Mouse (Mus musculus) common myeloid progenitor, adult 5-6 weeks (primary cell): ENCODE results near the gene Mtpn. TPM values are rescaled to one million over a fixed set of nuclear protein-coding genes. Genes with fewer than 3 reads are reported as not detected.

Source experiments
- ATAC-seq: replicated peaks from 2 replicates; pipeline ENCODE4 v1.8.0; 2016; ENCODE audit warnings: low read depth, mild to moderate bottlenecking, moderate TSS enrichment, inconsistent platforms; ENCODE audit not compliant: poor library complexity, severe bottlenecking
- total RNA-seq: library from RNA; stranded (forward); fragments of 200-1000, 187-1606 nt; gene quantifications from 2 replicates; pipeline ENCODE4 v1.2.3, GENCODE M21; 2017

Gene Mtpn
- 122 and 135 TPM in 2 replicates for total RNA-seq

- ATAC-seq = peak; percentile 93
Observed at GRCm38 (mm10) chr6:35539304-35540009, at the start of gene Mtpn. Gene Mtpn, minus strand, starts transcription at chr6:35539888.

- peak; percentile 52 for ATAC-seq
Observed at GRCm38 (mm10) chr6:35568731-35569130, 29.0 kb upstream of the Mtpn start.

DNA sequence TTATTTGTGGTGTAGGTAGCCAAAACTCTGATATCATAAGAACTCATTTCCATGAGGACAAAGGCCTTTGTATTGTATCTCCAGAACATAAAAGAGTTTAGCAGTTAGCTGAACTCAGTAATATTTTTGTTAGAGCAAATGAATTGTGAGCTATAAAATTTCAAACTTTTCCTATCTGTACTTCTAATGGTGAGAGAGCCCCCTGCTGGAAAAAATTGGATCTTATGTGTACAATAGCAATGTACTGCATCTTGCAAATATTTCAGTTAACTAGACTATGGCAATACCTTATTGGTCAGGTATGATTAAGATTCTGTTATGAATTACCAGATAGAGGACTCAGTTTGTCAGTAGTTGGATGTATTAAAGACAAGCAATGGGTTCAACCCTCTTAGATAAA lies 28.1 kb upstream of the Mtpn start:
- ATAC-seq = peak; percentile 65

- ATAC-seq = peak; percentile 62; the same call in 1 of the 2 replicates
Observed at GRCm38 (mm10) chr6:35559950-35560349, 20.3 kb upstream of the Mtpn start.

DNA sequence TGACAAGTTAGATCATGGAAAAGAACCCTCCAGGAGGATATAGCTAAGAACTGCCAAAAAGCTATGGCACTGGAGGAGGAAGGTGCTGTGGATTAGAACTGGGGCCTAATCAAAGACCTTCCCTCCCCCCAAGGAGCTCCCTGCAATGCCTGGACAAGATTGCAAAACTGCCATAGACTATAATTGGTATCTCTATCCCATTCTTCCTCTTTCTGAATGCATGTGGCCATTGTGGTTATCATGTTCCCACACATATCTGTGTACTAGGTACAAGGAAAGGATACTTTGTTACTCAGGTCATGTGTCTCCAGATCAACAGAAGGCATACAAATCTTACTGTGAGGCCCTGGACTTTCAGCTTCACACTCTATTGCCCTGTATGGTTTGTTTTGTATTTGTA lies 4.7 kb upstream of the Mtpn start:
- peak; percentile 77 for ATAC-seq

- ATAC-seq = no peak
Observed at GRCm38 (mm10) chr6:35542656-35543400, 3.1 kb upstream of the Mtpn start.

DNA sequence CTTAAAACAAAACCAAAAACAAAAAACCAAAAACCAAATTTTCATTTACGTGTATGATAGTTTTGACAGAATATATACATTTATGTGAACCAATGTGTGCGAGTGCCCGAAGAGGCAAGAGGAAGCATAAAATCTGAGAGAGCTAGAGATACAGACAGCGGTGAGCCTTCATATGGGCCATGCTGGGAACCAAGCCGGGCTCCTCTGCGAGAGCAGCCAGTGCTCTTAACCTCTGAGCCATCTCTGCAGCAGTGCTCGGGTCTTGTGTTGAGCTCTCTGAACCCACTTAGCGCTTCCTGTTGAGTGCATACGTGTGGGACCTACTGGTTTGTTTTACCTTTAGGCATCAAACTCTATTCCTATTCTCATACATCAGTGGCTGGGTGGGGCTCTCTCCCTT lies 689 bp upstream of the Mtpn start:
- no peak for ATAC-seq

DNA sequence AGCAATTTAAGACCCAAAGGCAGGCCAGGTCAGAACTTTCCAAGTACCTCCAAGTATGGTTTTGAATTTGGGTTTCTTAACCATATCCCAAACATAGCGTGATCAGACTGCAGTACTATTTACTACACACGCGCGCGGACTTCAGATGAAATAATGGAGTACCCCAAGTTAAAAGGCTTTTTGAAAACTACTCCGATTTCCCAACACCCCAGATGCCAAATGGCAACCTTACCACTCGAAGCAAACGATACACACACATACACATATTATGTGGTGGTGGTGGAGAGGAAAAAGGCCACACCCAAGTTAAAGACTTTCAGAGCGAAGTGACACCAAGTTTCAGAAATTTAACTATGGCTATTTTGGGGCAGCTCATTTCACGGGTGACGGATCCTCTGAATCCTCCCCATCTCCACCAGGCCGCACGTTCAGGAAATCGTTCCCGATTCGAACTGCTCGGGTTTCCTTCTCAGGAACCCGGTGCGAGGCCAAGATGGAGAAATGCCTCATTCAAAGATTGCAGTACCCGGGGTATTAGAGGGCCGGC lies 858 bp downstream of the Mtpn start:
- ATAC-seq = no peak

DNA sequence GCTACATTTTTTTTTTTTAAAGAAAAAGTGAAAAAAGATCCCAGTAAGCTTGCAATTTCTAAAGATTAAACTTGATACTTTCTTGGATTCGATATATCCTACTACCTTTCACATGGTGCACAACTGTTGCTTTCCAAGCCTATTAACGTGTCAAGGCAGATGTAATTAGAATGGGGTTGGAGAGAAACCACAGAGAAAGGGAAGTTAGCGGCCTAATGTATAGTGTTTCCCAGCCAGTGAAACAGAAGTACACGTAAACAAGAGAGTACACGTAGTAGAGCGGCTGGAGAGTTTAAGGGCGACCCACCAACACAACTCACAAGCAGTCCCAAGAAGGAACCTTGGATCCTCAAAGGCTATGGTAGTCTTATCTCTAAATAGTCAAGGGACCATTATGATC lies 3.7 kb downstream of the Mtpn start:
- peak; percentile 64 for ATAC-seq

- no peak for ATAC-seq
Observed at GRCm38 (mm10) chr6:35513362-35513761, 26.3 kb downstream of the Mtpn start.

- no peak for ATAC-seq
Observed at GRCm38 (mm10) chr6:35504781-35505180, 34.9 kb downstream of the Mtpn start.

DNA sequence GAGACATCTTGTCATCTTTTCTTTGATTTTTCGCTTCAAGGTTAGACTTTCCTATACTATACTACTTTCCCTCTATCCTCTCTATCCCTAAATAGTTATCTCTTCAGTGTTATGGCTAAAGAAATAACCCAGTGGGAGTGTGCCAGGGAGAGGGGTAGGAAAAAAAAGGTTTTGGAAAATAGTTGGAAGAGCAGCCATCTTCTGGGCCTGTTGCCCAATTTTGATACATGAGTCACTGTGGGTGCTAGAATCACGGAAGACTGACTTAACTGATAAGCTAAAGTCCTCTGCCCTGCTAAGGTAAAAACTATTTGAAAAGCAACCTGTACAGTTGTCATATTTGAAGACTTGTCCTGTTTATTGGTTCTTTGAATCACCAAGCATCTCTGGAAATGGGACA lies 36.8 kb downstream of the Mtpn start:
- ATAC-seq = no peak

- ATAC-seq = peak; percentile 69
Observed at GRCm38 (mm10) chr6:35499978-35500667, 39.6 kb downstream of the Mtpn start.

DNA sequence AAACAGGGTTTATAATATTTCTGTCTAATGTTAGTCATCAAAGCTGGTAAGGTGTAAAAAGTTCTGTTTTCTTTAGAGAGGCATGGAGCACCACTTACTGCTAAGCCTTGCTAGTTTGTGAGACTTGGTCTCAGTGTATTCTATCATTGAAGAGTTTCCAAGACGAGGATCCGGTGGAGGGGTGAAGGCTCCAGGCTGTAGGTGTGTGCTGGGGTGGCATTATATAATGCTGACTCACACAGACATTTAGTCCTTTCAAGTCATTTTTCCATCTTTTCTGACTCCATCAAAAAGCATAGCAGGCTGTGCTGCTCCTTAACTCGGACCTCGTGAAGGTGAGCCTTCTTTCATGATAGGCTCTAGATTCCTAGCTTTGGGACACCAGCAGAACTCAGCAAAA lies 42.3 kb downstream of the Mtpn start:
- no peak for ATAC-seq

DNA sequence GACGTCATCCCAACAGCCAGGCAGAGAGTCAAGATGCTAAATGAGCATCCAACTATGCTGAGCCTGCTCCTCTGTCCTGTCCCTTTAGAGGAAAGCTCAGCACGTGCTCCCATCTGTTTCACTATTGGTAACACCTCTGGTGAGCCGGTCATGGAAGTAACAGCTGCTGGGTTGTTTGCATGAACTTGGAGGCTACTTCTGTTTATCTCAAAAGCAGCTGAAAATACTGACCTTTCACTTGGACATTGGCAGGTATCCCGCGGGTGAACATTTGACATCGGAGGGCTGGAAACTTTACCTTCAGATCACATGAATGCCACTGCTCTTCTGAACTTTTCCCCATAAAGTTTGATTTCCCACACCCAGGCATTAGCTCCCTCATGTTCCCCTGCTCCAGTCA lies 45.8 kb downstream of the Mtpn start:
- ATAC-seq = no peak

DNA sequence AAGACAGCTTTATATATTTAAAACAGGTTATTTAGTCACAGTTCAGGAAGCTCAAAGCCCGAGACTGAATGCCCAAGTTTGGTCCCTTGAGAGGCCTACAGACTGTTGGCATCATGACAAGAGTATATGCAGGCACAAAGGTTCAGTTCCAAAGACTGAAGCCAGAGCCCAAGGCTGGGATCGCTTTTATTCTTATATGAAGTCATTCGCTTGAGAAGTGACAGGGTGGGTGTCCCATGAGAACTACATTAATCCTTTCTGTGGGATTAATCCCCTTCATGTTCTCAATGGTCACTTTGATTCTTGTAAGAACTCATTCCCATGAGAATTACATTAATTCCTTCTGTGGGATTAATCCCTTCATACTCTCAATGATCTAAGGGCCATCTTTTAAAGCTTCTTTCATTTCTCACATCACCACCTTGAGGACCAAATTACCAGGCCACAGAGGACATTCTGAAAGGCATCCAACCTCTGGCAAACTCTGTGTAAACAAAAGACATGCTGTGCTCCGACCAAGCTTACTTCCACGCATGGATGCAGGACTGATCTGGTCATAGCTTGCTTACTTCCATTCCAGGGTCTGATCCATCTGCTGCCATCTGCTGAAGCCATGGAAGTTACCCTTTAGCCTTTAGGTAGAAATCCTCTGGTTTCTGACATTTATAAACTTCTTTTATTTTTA lies 59.9 kb downstream of the Mtpn start:
- no peak for ATAC-seq

GRCm38 (mm10) chr6:35476830-35477229 lies 62.9 kb downstream of the Mtpn start:
- no peak for ATAC-seq

GRCm38 (mm10) chr6:35463450-35464395 lies 76.0 kb downstream of the Mtpn start:
- no peak for ATAC-seq

GRCm38 (mm10) chr6:35462484-35462883 lies 77.2 kb downstream of the Mtpn start:
- peak; percentile 60 for ATAC-seq
